Mouse (Mus musculus): ENCODE measurements around the gene Tesc. TPM values are rescaled to one million over a fixed set of nuclear protein-coding genes. Genes with fewer than 3 reads are reported as not detected.

The Tesc gene
- total RNA-seq, 2 experiments from 2014 or later = 92.6 to 94.2 TPM

DNA sequence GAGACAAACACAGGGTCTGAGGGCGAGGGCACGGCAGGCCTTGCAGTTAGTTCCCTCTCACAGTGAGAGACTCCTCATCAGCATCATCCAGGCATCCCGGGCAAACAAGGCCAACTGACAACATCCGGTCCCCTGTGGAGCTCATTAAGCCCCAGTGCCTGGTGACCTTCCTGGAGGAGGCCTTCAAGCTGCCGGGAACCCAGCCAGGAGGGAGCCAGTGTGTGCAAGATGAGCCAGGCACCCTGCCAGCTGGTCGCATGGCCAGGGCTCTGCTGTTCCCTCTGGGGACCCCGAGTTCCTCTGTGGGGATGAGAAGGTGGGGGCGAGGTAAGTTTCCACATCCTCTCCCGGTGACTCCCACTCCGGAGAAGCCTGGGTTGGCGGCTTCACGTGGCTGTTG, 12.5 kb upstream of the Tesc start:
- DNase-seq (ENCODE audit: low spot score in 2 of 2) = no peak

DNA sequence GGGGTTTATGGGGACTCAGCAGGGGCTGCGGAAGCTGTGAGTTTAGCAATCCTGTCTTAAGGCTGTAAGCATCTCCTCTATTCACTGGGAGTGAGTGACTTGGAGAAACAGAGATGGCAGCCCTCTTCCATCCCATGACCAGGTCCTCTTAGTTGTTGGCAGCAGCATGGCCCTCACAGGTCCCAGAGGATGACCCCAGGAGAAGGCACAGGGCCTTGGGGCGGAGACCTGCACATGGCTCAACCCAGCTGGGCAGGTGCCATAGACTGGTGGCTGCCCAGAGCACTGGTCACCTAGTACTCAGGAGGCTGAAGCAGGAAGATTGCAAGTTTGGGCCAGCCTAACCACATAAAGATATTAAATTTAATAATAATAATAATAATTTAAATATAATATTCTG, 11.9 kb upstream of the Tesc start:
- DNase-seq (ENCODE audit: low spot score in 2 of 2) = no peak

GRCm38 (mm10) chr5:118017527-118017926, 10.0 kb upstream of the Tesc start:
- DNase-seq (ENCODE audit: low spot score in 2 of 2) = no peak

DNA sequence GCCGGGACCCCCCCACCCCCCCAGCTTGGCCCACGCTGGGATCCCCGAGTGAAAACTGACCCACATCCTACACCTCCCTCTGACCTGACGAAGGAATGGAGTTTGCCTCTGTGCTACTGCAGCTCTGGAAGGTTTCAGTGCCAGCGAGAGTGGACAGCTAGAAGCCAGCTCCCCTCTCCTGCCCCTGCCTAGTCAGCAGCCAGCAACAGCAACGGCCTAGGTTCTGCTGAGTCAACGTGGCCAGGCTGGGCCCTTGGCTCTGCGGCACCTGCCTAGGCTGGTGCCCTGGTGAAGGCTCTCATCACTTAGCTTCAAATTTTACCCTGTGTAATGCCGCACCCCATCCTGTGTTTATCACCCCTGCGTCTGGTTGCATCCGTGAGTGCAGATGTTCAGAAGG, 7.6 kb upstream of the Tesc start:
- no peak for DNase-seq (ENCODE audit: low spot score in 2 of 2)

- no peak for DNase-seq (ENCODE audit: low spot score in 2 of 2)
Observed at GRCm38 (mm10) chr5:118023053-118023452, 4.5 kb upstream of the Tesc start.

GRCm38 (mm10) chr5:118025880-118026279, 1.7 kb upstream of the Tesc start:
- DNase-seq (ENCODE audit: low spot score in 2 of 2) = no peak

DNA sequence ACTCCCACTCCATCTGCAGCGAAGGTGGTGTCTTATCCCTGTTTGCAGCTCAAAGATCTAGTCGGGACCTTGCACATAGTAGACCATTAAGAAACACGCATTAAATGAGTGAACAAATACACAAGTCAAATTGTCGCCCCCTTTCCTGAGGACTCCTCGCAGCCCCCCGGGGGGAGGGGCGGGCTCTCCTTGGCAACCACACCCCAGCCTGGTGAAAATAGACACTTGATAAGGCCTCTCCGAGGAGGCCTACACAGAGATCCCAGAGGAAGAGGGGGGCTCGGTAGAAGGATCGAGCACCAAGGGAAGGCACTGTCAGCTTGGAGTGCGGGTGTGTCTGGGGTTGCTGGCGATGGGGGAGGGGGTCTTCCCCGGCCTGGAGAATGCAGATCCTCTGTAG, 1.2 kb upstream of the Tesc start:
- DNase-seq (ENCODE audit: low spot score in 2 of 2) = no peak

DNA sequence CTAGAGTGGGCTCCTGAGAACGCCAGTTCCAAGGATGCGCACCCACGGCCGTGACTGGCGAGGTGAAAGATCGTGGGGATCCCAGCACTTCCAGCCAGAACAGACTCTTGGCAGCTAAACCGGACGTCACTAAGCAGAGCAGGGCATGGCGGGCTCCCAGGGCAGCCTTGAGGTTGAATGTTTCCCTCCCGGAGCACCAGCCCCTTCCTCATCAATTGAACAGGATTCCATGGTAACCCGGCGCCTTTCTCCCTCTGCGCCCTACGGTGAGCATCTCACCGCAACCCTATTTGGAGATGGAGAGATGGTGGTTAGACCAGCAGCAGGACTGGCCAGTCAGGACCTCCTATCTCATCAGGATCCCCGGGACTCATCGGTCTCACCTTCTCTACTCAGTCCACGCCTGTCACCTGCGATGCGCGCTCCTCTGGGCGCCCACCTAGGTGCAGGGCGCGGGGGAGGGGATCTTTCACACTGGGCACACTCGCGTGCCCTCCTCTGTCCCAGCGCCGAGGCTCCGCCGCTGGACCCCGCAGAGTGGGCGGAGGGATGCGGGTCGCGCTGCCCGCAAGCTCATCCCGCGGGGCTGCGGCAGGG, 344 bp upstream of the Tesc start:
- no peak for DNase-seq (ENCODE audit: low spot score in 2 of 2)

DNA sequence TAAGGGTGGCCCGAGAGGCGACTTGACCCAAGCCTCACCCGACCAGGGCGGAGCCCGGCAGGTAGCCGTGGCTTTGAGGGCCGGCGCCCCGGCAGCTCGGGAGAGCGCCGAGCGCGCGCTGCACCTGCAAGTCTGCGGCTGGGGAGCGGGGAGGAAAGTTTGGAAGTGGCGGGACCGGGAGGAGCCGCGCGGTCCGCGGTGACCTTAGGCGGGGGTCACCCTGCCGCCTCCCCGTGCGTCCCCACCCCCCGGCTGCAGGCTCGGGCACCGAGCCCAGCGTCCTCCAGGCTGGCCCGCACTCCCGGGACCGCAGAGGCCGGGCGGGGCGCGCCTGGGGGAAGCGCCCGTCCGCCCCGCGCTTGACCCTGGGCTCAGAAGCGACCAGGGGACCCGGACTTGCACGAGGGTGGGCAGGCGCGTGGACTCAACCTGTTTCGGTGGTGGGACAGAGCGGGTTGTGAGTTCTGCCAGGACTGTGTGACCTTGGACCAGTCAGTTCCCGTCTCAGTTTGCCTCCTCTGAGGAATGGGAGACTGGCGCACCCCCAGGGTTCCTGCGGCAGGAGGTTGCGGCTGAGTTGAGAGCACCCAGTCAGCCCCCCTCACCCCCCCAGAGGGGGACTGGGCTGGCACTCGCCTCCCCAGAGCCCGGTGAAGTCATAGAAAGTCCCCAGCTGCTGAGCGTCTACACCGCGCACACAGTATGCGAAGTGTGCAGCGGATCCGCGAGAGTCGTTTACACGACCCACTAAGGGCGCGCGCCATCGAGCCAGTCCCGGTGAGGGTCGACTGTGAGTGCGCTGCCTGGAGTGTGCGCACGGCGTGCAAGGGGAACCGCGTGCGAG, 870 bp downstream of the Tesc start:
- no peak for DNase-seq (ENCODE audit: low spot score in 2 of 2)

- peak in 1 of 2 experiments; percentile 41 for DNase-seq (ENCODE audit: low spot score in 2 of 2)
Observed at GRCm38 (mm10) chr5:118029035-118029408, 1.5 kb downstream of the Tesc start.

DNA sequence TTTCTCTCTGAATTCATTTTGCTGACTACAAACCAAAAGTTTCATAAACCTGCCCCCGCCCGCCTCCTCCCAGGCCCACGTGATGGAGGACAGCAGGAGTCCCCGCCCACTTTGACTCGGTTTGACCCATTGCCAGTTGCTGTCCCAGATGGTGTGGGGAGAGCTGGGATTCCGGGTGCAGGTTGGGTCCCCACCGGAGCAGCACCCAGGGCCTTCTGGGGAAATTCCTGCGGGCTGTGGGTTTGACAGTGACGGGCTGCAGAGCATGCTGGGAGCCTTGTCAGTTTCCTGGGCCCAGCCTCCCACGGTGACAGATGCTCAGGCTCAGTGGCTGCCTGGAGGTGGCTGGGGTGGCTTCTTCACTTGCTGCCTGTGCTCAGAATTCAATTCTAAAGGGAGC, 1.9 kb downstream of the Tesc start:
- peak; percentile 90 to 94 for DNase-seq (ENCODE audit: low spot score in 2 of 2)

DNA sequence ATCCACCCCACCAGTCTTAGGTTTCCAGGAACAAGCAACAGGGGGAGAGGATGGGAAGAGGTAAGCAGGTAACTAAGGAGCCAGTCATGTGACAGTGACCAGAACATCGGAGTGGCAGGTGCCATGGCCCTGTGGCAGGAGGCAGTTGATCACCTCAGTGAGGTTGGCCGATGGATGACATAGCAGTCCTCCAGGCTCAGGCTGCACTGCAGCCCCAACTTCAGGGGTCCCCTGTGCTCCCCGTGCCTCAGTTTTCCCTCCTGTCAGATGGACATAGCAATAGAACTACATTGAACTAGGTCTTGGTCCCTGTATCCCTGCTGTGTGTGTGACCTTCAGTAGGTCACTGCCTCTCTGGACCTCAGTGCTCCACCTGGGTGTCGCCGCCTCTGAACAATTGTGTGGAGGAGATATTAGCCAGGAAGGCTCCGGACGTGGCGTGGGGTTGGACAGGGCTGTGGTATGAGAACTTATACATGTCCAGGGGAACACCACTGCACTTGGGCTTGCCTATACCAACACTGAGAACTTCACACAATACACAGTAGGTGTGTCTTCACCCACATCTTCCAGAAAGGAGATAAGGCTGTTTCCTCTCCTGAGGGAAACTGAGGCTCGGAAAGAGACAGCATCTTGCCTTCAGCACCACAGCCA, 2.6 kb downstream of the Tesc start:
- DNase-seq (ENCODE audit: low spot score in 2 of 2) = no peak

DNA sequence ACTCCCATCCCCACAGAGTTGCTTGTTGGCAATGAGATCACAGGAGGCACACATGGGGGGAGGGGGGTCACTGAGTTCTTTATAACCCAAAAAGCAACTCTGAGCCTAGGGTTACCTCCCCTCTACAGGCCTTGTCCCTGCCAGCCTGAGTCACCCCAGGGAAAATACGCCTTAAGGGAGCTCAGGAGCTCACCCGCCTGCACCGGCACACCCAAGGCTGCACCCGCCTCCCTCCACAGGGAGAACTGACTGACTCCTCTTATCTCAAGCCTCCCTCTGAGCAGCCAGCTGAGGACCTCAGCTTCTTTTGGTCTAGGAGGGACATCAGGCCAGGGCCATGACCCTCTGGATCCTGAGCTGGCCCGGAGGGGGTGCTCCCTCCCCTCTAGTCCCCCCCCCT, 3.5 kb downstream of the Tesc start:
- no peak for DNase-seq (ENCODE audit: low spot score in 2 of 2)

DNA sequence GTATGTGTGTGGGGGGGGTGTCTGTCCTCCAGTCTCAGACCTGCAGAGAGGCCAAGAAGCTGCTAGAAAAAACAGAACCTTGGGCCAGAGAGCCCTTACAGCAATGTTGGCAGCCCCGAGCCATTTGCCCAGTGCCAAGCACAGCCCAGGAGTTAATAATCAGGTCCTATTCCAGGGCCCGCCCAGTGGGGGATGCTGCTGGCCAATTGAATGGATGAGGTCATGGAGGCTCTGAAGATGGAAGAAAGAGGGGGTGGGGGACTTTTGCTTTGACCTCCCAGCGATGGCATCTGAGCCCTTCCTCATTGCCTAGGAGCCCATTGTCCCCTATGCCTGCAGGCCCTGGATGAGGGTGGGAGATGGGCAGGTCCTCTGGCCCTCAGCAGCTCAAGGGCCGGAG, 4.0 kb downstream of the Tesc start:
- no peak for DNase-seq (ENCODE audit: low spot score in 2 of 2)

- no peak for DNase-seq (ENCODE audit: low spot score in 2 of 2)
Observed at GRCm38 (mm10) chr5:118033328-118033727, 5.8 kb downstream of the Tesc start.

- no peak for DNase-seq (ENCODE audit: low spot score in 2 of 2)
Observed at GRCm38 (mm10) chr5:118033740-118034139, 6.2 kb downstream of the Tesc start.

DNA sequence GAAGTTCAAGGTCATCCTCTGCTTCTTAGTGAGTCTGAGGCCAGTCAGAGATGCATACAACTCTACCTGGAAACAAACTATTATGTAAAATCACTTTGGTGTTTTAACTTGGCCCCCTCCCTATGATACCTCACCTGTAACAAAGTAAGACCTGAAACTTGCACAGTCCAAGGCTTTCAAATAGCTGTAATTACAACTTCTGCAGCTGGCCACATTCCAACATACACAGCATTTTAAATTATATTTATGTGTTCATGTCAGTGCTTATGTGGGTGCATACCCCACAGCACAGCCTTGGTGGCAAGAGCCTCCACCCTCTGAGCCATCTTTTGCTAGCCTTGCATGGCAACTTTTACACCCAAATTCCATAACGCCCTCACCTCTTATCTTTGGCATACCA, 7.1 kb downstream of the Tesc start:
- DNase-seq (ENCODE audit: low spot score in 2 of 2) = no peak

DNA sequence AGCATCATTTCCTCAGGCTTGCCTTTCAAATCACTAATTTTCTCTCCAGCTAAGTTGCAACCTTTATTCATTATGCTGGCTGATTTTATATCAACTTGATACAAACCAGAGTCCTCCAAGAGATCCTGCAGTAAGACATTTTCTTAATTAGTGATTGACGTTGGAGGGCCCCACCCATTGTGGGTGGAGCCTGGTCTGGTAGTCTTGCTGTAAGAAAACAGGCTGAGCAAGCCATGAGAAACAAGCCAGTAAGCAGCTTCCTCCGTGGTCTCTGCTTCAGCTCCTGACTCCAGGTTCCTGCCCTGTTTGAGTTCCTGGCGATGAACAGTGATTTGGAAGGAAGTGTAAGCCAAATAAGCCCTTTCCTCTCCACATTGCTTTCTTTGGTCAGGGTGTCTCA, 8.2 kb downstream of the Tesc start:
- DNase-seq (ENCODE audit: low spot score in 2 of 2) = no peak

DNA sequence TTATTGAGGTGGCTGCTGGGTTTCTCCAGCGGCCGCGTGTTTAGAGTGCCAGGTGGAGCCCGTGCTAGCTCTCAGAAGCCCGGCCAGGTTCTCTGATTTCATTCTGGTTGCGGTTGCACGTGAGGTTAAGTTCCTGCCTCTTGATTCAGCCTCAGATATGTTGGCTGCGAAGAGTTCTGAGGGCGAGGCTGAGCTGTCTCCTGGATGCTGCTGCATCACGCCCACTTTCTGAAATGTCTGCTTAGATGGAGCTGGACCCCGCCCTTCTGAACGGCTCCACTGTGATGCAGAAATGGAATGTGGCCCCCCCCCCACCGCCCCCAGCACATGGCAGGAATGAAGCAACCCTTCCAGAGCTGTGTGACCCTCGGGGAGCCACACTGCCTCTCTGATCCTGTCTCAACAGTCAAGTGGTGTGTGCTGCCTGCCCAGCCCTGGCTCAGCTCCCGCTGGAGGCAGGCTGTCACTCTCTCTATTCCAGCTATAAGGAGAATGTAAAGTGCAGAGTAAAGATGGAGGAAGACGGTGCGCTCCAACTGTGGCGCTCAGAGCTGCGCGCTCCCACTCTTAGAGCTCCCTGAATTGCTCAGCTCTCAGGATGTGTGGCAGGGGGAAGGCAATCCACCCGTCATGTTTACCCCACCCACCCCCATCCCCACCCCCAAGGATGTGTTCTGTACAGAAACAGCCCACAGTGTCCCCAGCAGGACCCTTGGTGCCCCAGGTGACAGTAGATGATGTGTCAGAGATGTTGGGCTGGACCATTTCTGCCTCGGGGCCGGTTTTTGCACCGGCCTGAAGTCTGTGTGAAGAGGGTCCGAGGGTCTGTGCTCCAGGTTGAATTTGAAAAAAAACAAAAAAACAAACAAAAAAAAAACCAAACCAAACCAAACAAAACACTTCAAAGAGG, 9.6 kb downstream of the Tesc start:
- DNase-seq (ENCODE audit: low spot score in 2 of 2) = peak in 1 of 2 experiments; percentile 37

GRCm38 (mm10) chr5:118037798-118038484, 10.4 kb downstream of the Tesc start:
- peak in 1 of 2 experiments; percentile 58 for DNase-seq (ENCODE audit: low spot score in 2 of 2)

- DNase-seq (ENCODE audit: low spot score in 2 of 2) = no peak
Observed at GRCm38 (mm10) chr5:118039241-118039668, 11.7 kb downstream of the Tesc start.
